ENCODE assay signal across 21 mouse cellular contexts in the genomic region with DNA sequence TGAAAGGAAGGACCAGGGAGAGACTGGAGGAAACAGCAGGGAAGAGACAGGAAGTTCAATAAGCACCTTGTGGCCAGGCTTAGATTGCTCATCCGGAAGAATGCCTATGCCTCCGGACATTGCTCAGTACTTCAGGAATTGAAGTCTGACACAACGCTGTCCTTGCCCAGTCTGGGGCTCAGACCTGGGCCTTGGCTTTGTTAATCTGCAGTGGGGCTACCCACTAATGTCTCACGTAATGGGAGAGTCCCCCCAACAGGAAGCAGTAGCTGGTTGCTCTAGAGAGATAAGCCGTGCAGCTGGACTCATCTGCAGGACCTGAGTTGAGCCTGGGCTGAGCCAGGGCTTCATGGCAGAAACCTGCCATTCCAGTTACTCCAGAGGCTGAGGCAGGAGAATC. TPM values are rescaled to one million over a fixed set of nuclear protein-coding genes. Genes with fewer than 3 reads are reported as not detected.
A peak's percentile ranks its signal among the peaks of the same experiment; 100 is the strongest.
DNase-seq lines count a peak whose midpoint lies in the region; ATAC-seq and TF ChIP-seq lines count a peak whose summit lies in the region.
"Had no signal": no experiment of that assay in that cellular context is flagged by ENCODE, and none has a peak within 500 bp of the region (broad histone marks: within the 10 kb centered on the region; RNA-seq: fewer than 3 reads in every experiment).

No protein-coding gene starts in this region.

- H3K4me3 ChIP-seq in kidney, postnatal 0 days (replicated peaks; ENCODE audit: low read depth, low read length), result no peak overlapping the region
- H3K4me3 ChIP-seq in bone marrow, adult 2 months (replicated peaks; ENCODE audit: control insufficient read depth, low read depth, low read length), result no peak overlapping the region
- H3K4me3 ChIP-seq: embryonic facial prominence, embryonic 12.5 days; midbrain, embryonic 15.5 days had no signal

- no peak overlapping the region for H3K27ac ChIP-seq in kidney, postnatal 0 days
- peak overlapping the region; percentile 8; the same call in 1 of the 2 replicates for H3K27ac ChIP-seq in bone marrow, adult 2 months (ENCODE audit: control insufficient read depth, insufficient read depth, low read depth, low read length, poor library complexity)
- H3K27ac ChIP-seq: embryonic facial prominence, embryonic 12.5 days; midbrain, embryonic 15.5 days had no signal

- TF ChIP-seq CTCF in kidney, postnatal 0 days (IDR thresholded peaks at IDR 0.05; ENCODE audit: low read depth), result no peak
- no peak for TF ChIP-seq CTCF in bone marrow, adult 2 months (IDR thresholded peaks at IDR 0.05; ENCODE audit: control insufficient read depth, insufficient read depth, low read length)

- TF ChIP-seq POLR2A in bone marrow, adult 2 months (IDR thresholded peaks at IDR 0.05; ENCODE audit: borderline replicate concordance, control insufficient read depth, low read depth, low read length), result no peak

- peak; percentile 34 for DNase-seq in kidney, postnatal 0 days (ENCODE audit: low spot score)
- no peak for DNase-seq in kidney, postnatal 25 days
- peak; percentile 24 for DNase-seq in liver
- DNase-seq in gastrocnemius, postnatal 14 days, result no peak
- DNase-seq in ovary, postnatal 36 days (ENCODE audit: low spot score), result no peak
- DNase-seq: cerebellum, adult 9-10 months; heart, adult 18-20 months; kidney, postnatal 14 days; lung, adult 18-20 months; right cerebral cortex, postnatal 4 days had no signal

- H3K9me3 ChIP-seq in kidney, postnatal 0 days (replicated peaks; ENCODE audit: low read length), result no peaks in the 10 kb centered on the region
- H3K9me3 ChIP-seq: midbrain, embryonic 15.5 days had no signal

- 51% methylated on average over 5 of the region's 5 CpGs for WGBS in kidney, postnatal 0 days
- 1% methylated on average over 5 of the region's 5 CpGs for WGBS in bone marrow, adult 2 months

- H3K4me2 ChIP-seq in kidney, postnatal 0 days (ENCODE audit: low read length), result no peak overlapping the region
- H3K4me2 ChIP-seq: embryonic facial prominence, embryonic 12.5 days; midbrain, embryonic 15.5 days had no signal

- H3K36me3 ChIP-seq in kidney, postnatal 0 days (ENCODE audit: insufficient read depth, low read length), result no peaks in the 10 kb centered on the region
- H3K36me3 ChIP-seq: embryonic facial prominence, embryonic 12.5 days; midbrain, embryonic 15.5 days had no signal

- no peak overlapping the region for H3K9ac ChIP-seq in kidney, postnatal 0 days (ENCODE audit: low read depth, low read length)
- H3K9ac ChIP-seq: embryonic facial prominence, embryonic 12.5 days; midbrain, embryonic 15.5 days had no signal

- intact Hi-C loops in gastrocnemius, postnatal 14 days (cut with DNase I; ENCODE audit: low total_unique reads), result no loop called here

- H3K4me1 ChIP-seq in kidney, postnatal 0 days (replicated peaks; ENCODE audit: insufficient read depth, low read length), result no peaks in the 10 kb centered on the region
- H3K4me1 ChIP-seq in bone marrow, adult 2 months (ENCODE audit: control insufficient read depth, insufficient read depth, low read length), result peaks cover 6% of the 10 kb centered on the region; the same call in 1 of the 2 replicates
- H3K4me1 ChIP-seq: midbrain, embryonic 15.5 days had no signal

- no peaks in the 10 kb centered on the region for H3K27me3 ChIP-seq in kidney, postnatal 0 days (ENCODE audit: insufficient read depth, low read length)
- H3K27me3 ChIP-seq: CH12.LX; embryonic facial prominence, embryonic 12.5 days; midbrain, embryonic 15.5 days had no signal

- no peak for ATAC-seq in kidney, postnatal 0 days (replicated peaks; ENCODE audit: low FRiP score, low read depth)
- ATAC-seq in megakaryocyte progenitor cell, adult 5-6 weeks (replicated peaks; ENCODE audit: poor library complexity), result peak; percentile 85
- ATAC-seq: inflammation-experienced regulatory T-cells, adult 6 months; midbrain, embryonic 15.5 days had no signal

RNA-seq across cellular contexts. Expression of a gene that starts 31.7 kb away (rescaled TPM):
- polyA plus RNA-seq in kidney, postnatal 0 days (2015; fragmentation: Nextera tagmentation; extraction: Ambion mirVana), result not detected in 2 replicates
- polyA plus RNA-seq in bone marrow, adult 2 months (2011; ENCODE audit: insufficient read depth, insufficient read length, low replicate concordance, missing spikeins), result not detected in 2 replicates
- 0.12 TPM in 1 of 2 replicates, not detected in the other for total RNA-seq in megakaryocyte progenitor cell, adult 5-6 weeks (2015)
- not detected in 2 replicates for total RNA-seq in megakaryocyte progenitor cell, adult 5-6 weeks (2017)
- total RNA-seq in gastrocnemius, postnatal 14 days (2021), result not detected
- total RNA-seq: adrenal gland, adult 18-20 months; CH12.LX; heart, adult 18-20 months; layer of hippocampus, postnatal 14 days; left cerebral cortex, postnatal 25 days had no signal
- polyA plus RNA-seq: embryonic facial prominence, embryonic 12.5 days; inflammation-experienced regulatory T-cells, adult 6 months; midbrain, embryonic 15.5 days; neural tube, embryonic 11.5 days; thymus, postnatal 0 days had no signal

RNA-seq across cellular contexts. Expression of a gene that starts 35.3 kb away (rescaled TPM):
- 10.5 and 12.5 TPM in 2 replicates for polyA plus RNA-seq in kidney, postnatal 0 days (2015; fragmentation: Nextera tagmentation; extraction: Ambion mirVana)
- 2.9 and 3.8 TPM in 2 replicates for polyA plus RNA-seq in bone marrow, adult 2 months (2011; ENCODE audit: insufficient read depth, insufficient read length, low replicate concordance, missing spikeins)
- 1.0 and 1.9 TPM in 2 replicates for total RNA-seq in megakaryocyte progenitor cell, adult 5-6 weeks (2015)
- total RNA-seq in megakaryocyte progenitor cell, adult 5-6 weeks (2017), result 1.3 TPM in 1 of 2 replicates, not detected in the other
- total RNA-seq in gastrocnemius, postnatal 14 days (2021), result under 1 TPM in 1 of 2 experiments, not detected in 1; 0.53 TPM
- total RNA-seq: layer of hippocampus, postnatal 14 days had no signal

Comparison
In these comparisons a context has a peak if more than half of its experiments do, and no peak if none do; other contexts are left out.
1. DNase-seq: peak in kidney, postnatal 0 days (single experiment) and liver (single experiment); none in kidney, postnatal 25 days (0 of 2), gastrocnemius, postnatal 14 days (single experiment) and ovary, postnatal 36 days (single experiment).